Mouse (Mus musculus) thymus, adult 2 months (tissue): Measurements from ENCODE around the gene Gabrb1.

Experiments used
- CTCF ChIP-seq: fragments of 200-500 bp; IDR thresholded peaks from 2 replicates; pipeline ENCODE4 v1.5.1; 2012; ENCODE audit warnings: mild to moderate bottlenecking, control low read depth, low read length, moderate library complexity, borderline replicate concordance; ENCODE audit not compliant: control insufficient read depth, poor library complexity, insufficient read depth; ENCODE audit errors: extremely low read depth
- POLR2A ChIP-seq: fragments of 200-500 bp; IDR thresholded peaks from 2 replicates; pipeline ENCODE4 v1.6.1; 2012; ENCODE audit warnings: mild to moderate bottlenecking, low read length, control low read depth, moderate library complexity; ENCODE audit not compliant: control insufficient read depth, poor library complexity, insufficient read depth; ENCODE audit errors: extremely low read depth

DNA sequence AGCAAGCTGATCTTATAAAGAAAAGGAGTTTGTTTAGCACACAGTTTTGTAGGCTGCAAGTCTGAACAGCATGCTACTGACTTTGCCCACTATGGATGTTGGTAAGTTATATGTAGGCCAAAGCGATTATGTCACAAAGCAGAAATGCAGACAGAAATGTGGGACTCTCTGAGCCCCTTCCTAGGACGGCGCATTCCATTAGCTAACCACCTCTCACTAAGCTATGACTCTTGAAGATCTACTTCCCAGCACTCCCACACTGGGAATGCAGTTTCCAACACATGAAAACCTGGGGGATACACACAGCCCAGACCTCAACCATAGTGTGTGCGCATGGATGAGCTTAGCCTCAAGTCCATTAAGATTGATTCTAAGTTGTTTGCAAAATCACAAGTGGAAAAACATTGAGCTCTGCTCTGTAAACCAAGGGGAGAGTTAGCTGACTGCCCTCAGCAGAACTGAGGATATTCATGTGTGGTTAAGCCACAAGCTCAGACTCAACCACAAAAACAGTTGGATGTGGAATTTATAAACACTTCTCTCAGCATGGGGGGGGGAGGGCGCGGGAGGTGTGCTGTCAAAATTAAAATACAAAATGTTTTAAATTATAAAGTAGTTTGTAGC is 464.6 kb downstream of the Gabrb1 start:
- TF ChIP-seq POLR2A (no peak), CTCF (no peak)
